Mouse (Mus musculus) left cerebral cortex, adult 8-10 months (tissue): ENCODE results near the gene Rap1gap2. TPM values are rescaled to one million over a fixed set of nuclear protein-coding genes. Genes with fewer than 3 reads are reported as not detected.
A peak's percentile ranks its signal among the peaks of the same experiment; 100 is the strongest.

Source experiments
- DNase-seq, 2 experiments: peaks; one replicate each; pipeline ENCODE4 v3.0.0; 2022; ENCODE audit warnings: low spot score in 2 of 2
- total RNA-seq, 4 experiments: library from RNA; stranded (reverse); gene quantifications; 2 replicates each; pipeline ENCODE4 v1.2.4; 2022

Rap1gap2 gene
- total RNA-seq, 4 experiments from 2014 or later = 154 to 168 (median 162) TPM

- no peak for DNase-seq
Observed at GRCm38 (mm10) chr11:74502485-74502884, 108.2 kb downstream of the Rap1gap2 start.

GRCm38 (mm10) chr11:74501989-74502388 is 108.7 kb downstream of the Rap1gap2 start:
- DNase-seq = no peak

- no peak for DNase-seq
Observed at GRCm38 (mm10) chr11:74501061-74501460, 109.7 kb downstream of the Rap1gap2 start.

- DNase-seq = no peak
Observed at GRCm38 (mm10) chr11:74499521-74500099, 111.1 kb downstream of the Rap1gap2 start.

- DNase-seq = no peak
Observed at GRCm38 (mm10) chr11:74499058-74499457, 111.7 kb downstream of the Rap1gap2 start.

- DNase-seq = no peak
Observed at GRCm38 (mm10) chr11:74496581-74496980, 114.1 kb downstream of the Rap1gap2 start.

GRCm38 (mm10) chr11:74493936-74494335 is 116.8 kb downstream of the Rap1gap2 start:
- DNase-seq = no peak

GRCm38 (mm10) chr11:74493172-74493862 is 117.4 kb downstream of the Rap1gap2 start:
- no peak for DNase-seq

- DNase-seq = no peak
Observed at GRCm38 (mm10) chr11:74491130-74491529, 119.6 kb downstream of the Rap1gap2 start.

- DNase-seq = no peak
Observed at GRCm38 (mm10) chr11:74489239-74489638, 121.5 kb downstream of the Rap1gap2 start.

- no peak for DNase-seq
Observed at GRCm38 (mm10) chr11:74487952-74488351, 122.8 kb downstream of the Rap1gap2 start.

GRCm38 (mm10) chr11:74485435-74486217 is 125.1 kb downstream of the Rap1gap2 start:
- DNase-seq = peak in 1 of 2 experiments; percentile 73

GRCm38 (mm10) chr11:74483871-74484270 is 126.8 kb downstream of the Rap1gap2 start:
- no peak for DNase-seq

- no peak for DNase-seq
Observed at GRCm38 (mm10) chr11:74483153-74483817, 127.4 kb downstream of the Rap1gap2 start.

- no peak for DNase-seq
Observed at GRCm38 (mm10) chr11:74481797-74482196, 128.9 kb downstream of the Rap1gap2 start.

GRCm38 (mm10) chr11:74479715-74480289 is 130.9 kb downstream of the Rap1gap2 start:
- DNase-seq = no peak

GRCm38 (mm10) chr11:74478877-74479276 is 131.8 kb downstream of the Rap1gap2 start:
- DNase-seq = no peak

GRCm38 (mm10) chr11:74472671-74473070 is 138.0 kb downstream of the Rap1gap2 start:
- no peak for DNase-seq

GRCm38 (mm10) chr11:74468195-74468594 is 142.5 kb downstream of the Rap1gap2 start:
- no peak for DNase-seq

GRCm38 (mm10) chr11:74465712-74466111 is 145.0 kb downstream of the Rap1gap2 start:
- no peak for DNase-seq
